Mouse (Mus musculus): Measurements from ENCODE around the gene Scn1b. TPM values are rescaled to one million over a fixed set of nuclear protein-coding genes. Genes with fewer than 3 reads are reported as not detected.

Scn1b gene
- total and polyA plus RNA-seq, 3 experiments: 31.8 to 41.9 (median 32.5) TPM

DNA sequence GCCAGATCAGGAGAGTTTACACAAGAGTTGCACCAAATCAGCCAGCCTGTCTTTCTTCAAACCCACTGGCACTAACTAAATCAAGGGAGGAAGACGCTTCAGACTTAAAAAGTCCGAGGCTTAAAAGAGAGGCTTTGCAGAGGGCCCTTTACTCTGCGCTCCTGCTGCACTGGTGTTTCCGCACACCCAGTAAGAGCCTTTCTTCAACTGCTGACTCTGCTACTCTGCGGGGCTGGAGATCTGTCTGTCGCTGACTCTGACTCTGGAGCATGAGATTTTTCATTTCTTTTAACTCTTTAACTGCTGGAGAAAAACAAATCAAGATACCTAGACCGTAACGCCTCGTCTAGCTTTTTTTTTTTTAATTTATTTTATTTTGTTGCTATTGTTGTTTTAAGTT is 42.7 kb downstream of the Scn1b start:
- Histone ChIP-seq H3K27me3 (ENCODE audit: control insufficient read depth, insufficient read depth, low read length) (no peaks in the 10 kb centered on the region), H3K36me3 (ENCODE audit: control insufficient read depth, insufficient read depth, low read length) (no peaks in the 10 kb centered on the region), H3K79me2 (replicated peaks; ENCODE audit: control insufficient read depth, insufficient read depth, low read length) (no peaks in the 10 kb centered on the region), H3K9ac (ENCODE audit: low read depth, low read length) (no peak overlapping the region), H3K27ac (peak overlapping the region; percentile 87), H3K4me1 (ENCODE audit: control insufficient read depth, insufficient read depth, low read length) (peaks cover 18% of the 10 kb centered on the region), H3K4me3 (no peak overlapping the region)
- no peak for DNase-seq
- WGBS: 72% methylated on average over 9 of the region's 9 CpGs
- no peak for TF ChIP-seq EP300 (IDR thresholded peaks at IDR 0.05; ENCODE audit: insufficient read depth, low read depth, low read length)
- TF ChIP-seq POLR2A (IDR thresholded peaks at IDR 0.05; ENCODE audit: insufficient read depth, low read depth, low read length): no peak
- TF ChIP-seq CTCF (IDR thresholded peaks at IDR 0.05): no peak
- intact Hi-C loops (cut with DNase I): no loop called here

DNA sequence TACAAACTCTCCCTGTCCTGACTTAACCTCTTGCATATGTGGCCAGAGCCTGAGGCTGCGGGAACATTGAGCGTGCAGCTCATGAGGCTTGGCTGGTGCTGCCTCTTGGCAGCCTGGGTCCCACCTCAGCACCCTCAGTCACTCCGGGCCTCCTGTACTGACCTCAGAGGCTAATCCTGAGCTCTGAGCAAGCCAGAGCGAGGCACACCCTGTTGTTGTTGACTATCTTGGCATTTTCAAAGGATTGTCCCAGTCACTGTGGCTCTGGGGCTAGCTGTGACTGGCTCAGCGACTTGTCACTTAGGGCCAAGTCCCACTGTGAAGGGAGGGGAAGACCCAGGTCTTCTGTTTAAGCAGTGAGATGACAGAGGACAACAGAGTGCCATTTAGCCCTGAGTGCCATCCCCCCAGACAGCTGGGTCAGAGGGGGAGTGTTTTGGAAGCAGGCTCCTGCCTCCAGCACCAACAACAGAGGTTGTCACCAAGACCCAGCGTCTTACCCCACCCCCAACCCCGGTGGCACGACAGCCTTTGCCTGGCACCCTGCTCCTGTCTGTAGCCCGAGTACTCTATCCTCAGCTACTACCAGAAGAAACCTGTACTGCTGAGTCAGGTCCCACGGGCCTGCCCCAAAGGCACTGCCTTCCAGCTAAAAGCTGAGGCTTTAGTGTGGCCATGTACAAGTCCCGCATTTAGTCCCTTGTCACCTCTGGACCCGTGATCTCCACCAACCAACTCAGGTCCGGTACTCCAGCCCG is 43.8 kb downstream of the Scn1b start:
- peak overlapping the region; percentile 21 for H3K9ac ChIP-seq (ENCODE audit: low read depth, low read length)

DNA sequence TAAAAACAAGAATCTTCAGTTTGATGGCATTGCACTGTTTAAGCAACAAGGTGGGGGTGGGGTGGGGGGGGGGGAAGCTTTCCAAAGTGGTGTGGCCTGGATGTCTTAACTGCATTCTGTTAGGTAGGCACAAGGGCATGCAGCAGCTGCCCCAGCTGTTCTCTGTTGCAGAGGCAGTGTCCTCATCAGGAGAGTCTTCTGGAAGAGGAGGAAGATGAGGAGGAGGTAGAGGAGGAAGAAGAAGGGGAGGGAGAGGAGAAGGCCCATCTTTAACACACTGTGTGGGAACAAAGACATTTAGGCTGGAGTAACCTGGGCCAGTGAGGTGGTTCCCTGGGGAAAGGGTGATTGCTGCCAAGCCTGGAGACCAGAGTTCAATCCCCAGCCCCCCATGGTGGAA is 44.7 kb downstream of the Scn1b start:
- H3K9ac ChIP-seq (ENCODE audit: low read depth, low read length): no peak overlapping the region; the same call in 1 of the 2 replicates
- TF ChIP-seq POLR2A (IDR thresholded peaks at IDR 0.05; ENCODE audit: insufficient read depth, low read depth, low read length): no peak
- no peak for TF ChIP-seq CTCF (IDR thresholded peaks at IDR 0.05)
- no peak for TF ChIP-seq EP300 (IDR thresholded peaks at IDR 0.05; ENCODE audit: insufficient read depth, low read depth, low read length)
- no peaks in the 10 kb centered on the region for H3K27me3 ChIP-seq (ENCODE audit: control insufficient read depth, insufficient read depth, low read length)
- H3K79me2 ChIP-seq (replicated peaks; ENCODE audit: control insufficient read depth, insufficient read depth, low read length): no peaks in the 10 kb centered on the region
- no peaks in the 10 kb centered on the region for H3K36me3 ChIP-seq (ENCODE audit: control insufficient read depth, insufficient read depth, low read length)
- H3K4me1 ChIP-seq (ENCODE audit: control insufficient read depth, insufficient read depth, low read length): peaks cover 16% of the 10 kb centered on the region
- DNase-seq: no peak
- intact Hi-C loops (cut with DNase I): no loop called here
- H3K27ac ChIP-seq: peak overlapping the region; percentile 87
- no peak overlapping the region for H3K4me3 ChIP-seq

More for the DNA sequence above, 43.8 kb downstream of the Scn1b start:
- Histone ChIP-seq H3K36me3 (ENCODE audit: control insufficient read depth, insufficient read depth, low read length) (no peaks in the 10 kb centered on the region), H3K4me3 (no peak overlapping the region), H3K27me3 (ENCODE audit: control insufficient read depth, insufficient read depth, low read length) (no peaks in the 10 kb centered on the region), H3K4me1 (ENCODE audit: control insufficient read depth, insufficient read depth, low read length) (peaks cover 16% of the 10 kb centered on the region), H3K27ac (peak overlapping the region; percentile 87), H3K79me2 (replicated peaks; ENCODE audit: control insufficient read depth, insufficient read depth, low read length) (no peaks in the 10 kb centered on the region)
- peak; percentile 82 to 88 for DNase-seq
- 58% methylated on average over 14 of the region's 14 CpGs for WGBS
- TF ChIP-seq CTCF (IDR thresholded peaks at IDR 0.05): no peak
- peak; percentile 42; the same call in 1 of the 2 replicates for TF ChIP-seq POLR2A (IDR thresholded peaks at IDR 0.05; ENCODE audit: insufficient read depth, low read depth, low read length)
- peak; percentile 98 for TF ChIP-seq EP300 (IDR thresholded peaks at IDR 0.05; ENCODE audit: insufficient read depth, low read depth, low read length)
- intact Hi-C loops (cut with DNase I): no loop called here

DNA sequence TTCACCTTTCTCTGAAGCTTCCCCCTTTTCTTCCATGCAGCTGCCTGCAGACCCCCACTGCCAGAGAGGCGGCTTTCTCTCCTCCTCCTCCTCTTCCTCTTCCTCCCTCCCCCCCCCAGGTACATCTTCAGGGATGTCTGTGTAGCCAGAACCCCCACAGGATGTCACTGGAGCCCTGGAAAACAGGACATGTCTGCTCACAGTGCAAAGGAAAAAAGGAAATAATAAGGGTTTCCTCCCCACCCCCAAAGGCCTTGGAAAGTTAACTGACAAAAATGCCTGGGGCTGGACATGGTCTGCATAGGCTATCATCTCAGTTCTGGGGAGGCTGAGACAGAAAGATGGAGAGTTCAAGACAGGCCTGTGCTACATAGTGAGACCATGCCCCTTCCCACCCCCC is 45.7 kb downstream of the Scn1b start:
- Histone ChIP-seq H3K9ac (ENCODE audit: low read depth, low read length) (no peak overlapping the region), H3K4me1 (ENCODE audit: control insufficient read depth, insufficient read depth, low read length) (peaks cover 16% of the 10 kb centered on the region), H3K27me3 (ENCODE audit: control insufficient read depth, insufficient read depth, low read length) (no peaks in the 10 kb centered on the region), H3K27ac (no peak overlapping the region; the same call in 1 of the 2 replicates), H3K79me2 (replicated peaks; ENCODE audit: control insufficient read depth, insufficient read depth, low read length) (no peaks in the 10 kb centered on the region), H3K36me3 (ENCODE audit: control insufficient read depth, insufficient read depth, low read length) (no peaks in the 10 kb centered on the region), H3K4me3 (no peak overlapping the region)
- DNase-seq: no peak
- 56% methylated on average over 1 of the region's 1 CpGs for WGBS
- intact Hi-C loops (cut with DNase I): loop anchor here (2.0 kb wide), 1 partner anchor 22 kb away; the partner anchor contains the start of gene Lgi4
- TF ChIP-seq EP300 (IDR thresholded peaks at IDR 0.05; ENCODE audit: insufficient read depth, low read depth, low read length) (no peak), CTCF (IDR thresholded peaks at IDR 0.05) (no peak), POLR2A (IDR thresholded peaks at IDR 0.05; ENCODE audit: insufficient read depth, low read depth, low read length) (no peak)

DNA sequence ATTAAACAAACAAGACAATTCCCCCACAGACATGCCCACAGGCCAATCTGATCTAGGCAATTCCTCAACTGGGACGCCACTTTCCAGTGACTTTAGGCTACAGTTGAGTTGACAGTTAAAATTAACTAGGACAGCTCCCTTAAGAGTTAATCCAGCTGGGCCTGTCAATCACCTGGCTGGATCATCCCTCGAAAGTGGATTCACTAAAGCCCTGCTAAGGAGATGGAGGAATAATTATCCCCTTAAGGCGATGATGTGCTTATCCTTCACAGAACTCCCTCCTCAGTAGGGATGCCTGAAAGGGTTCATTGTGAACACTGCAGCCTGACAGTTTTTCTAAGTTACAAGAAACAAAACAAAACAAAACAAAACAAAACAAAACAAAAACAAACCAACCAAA is 46.2 kb downstream of the Scn1b start:
- intact Hi-C loops (cut with DNase I): loop anchor here (2.0 kb wide), 1 partner anchor 22 kb away; the partner anchor contains the start of gene Lgi4
- H3K79me2 ChIP-seq (replicated peaks; ENCODE audit: control insufficient read depth, insufficient read depth, low read length): no peaks in the 10 kb centered on the region

DNA sequence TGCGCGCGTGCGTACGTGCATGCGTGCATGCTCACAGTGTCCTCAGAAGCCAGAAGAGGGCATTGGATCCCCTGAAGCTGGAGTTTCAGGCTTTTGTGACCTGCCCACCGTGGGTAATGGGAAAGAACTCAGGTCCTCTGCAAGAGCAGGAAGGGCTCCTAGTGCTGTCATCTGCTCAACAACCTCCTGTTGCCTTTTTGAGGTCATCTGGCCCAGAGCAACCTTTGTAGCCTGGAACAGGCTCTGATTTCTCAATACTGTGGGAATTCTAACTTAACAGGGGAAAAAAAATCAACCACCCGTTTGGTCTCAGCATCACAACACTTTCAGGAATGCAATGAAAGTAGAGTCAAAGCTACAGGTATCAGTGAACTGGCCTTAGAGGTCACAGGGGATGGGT is 47.1 kb downstream of the Scn1b start:
- H3K27me3 ChIP-seq (ENCODE audit: control insufficient read depth, insufficient read depth, low read length): no peaks in the 10 kb centered on the region
- no peak overlapping the region for H3K27ac ChIP-seq
- H3K4me3 ChIP-seq: no peak overlapping the region
- WGBS: 82% methylated on average over 8 of the region's 8 CpGs
- intact Hi-C loops (cut with DNase I): loop anchor here (2.0 kb wide), 2 partner anchors 17 to 21 kb away; partner anchors contain the start of gene Lgi4
- no peak for DNase-seq
- no peak overlapping the region for H3K9ac ChIP-seq (ENCODE audit: low read depth, low read length)
- peaks cover 10% of the 10 kb centered on the region for H3K4me1 ChIP-seq (ENCODE audit: control insufficient read depth, insufficient read depth, low read length)
- no peaks in the 10 kb centered on the region for H3K36me3 ChIP-seq (ENCODE audit: control insufficient read depth, insufficient read depth, low read length)
- H3K79me2 ChIP-seq (replicated peaks; ENCODE audit: control insufficient read depth, insufficient read depth, low read length): no peaks in the 10 kb centered on the region
- TF ChIP-seq POLR2A (IDR thresholded peaks at IDR 0.05; ENCODE audit: insufficient read depth, low read depth, low read length): no peak
- TF ChIP-seq EP300 (IDR thresholded peaks at IDR 0.05; ENCODE audit: insufficient read depth, low read depth, low read length): no peak
- no peak for TF ChIP-seq CTCF (IDR thresholded peaks at IDR 0.05)

More for the DNA sequence above, 46.2 kb downstream of the Scn1b start:
- Histone ChIP-seq H3K4me3 (no peak overlapping the region), H3K27me3 (ENCODE audit: control insufficient read depth, insufficient read depth, low read length) (no peaks in the 10 kb centered on the region), H3K9ac (ENCODE audit: low read depth, low read length) (no peak overlapping the region), H3K27ac (no peak overlapping the region), H3K36me3 (ENCODE audit: control insufficient read depth, insufficient read depth, low read length) (no peaks in the 10 kb centered on the region), H3K4me1 (ENCODE audit: control insufficient read depth, insufficient read depth, low read length) (peaks cover 14% of the 10 kb centered on the region)
- no peak for DNase-seq
- 76% methylated on average over 3 of the region's 3 CpGs for WGBS
- TF ChIP-seq POLR2A (IDR thresholded peaks at IDR 0.05; ENCODE audit: insufficient read depth, low read depth, low read length) (no peak), EP300 (IDR thresholded peaks at IDR 0.05; ENCODE audit: insufficient read depth, low read depth, low read length) (no peak), CTCF (IDR thresholded peaks at IDR 0.05) (no peak)
